Mouse (Mus musculus) embryonic facial prominence, embryonic 14.5 days (tissue): Measurements from ENCODE around the gene Gdf11. TPM values are rescaled to one million over a fixed set of nuclear protein-coding genes. Genes with fewer than 3 reads are reported as not detected.

ENCODE experiments used
- ATAC-seq: fragments of 200-750 bp; cut with Nextera tagmentation; 2 replicates; pipeline ENCODE4 v1.8.0; 2017; ENCODE audit warnings: low read depth, moderate number of reproducible peaks, moderate TSS enrichment
- DNase-seq: peaks from one replicate; pipeline ENCODE4 v3.0.0-alpha.2; 2015; ENCODE audit warnings: low spot score
- H3K27ac ChIP-seq: fragments of 300-500 bp; sonication (generic); replicated peaks from 2 replicates; pipeline ENCODE4 v1.5.1; 2014; ENCODE audit warnings: low read depth, mild to moderate bottlenecking, low read length, moderate library complexity
- H3K27me3 ChIP-seq: fragments of 300-500 bp; sonication (generic); replicated peaks from 2 replicates; pipeline ENCODE4 v1.6.1; 2014; ENCODE audit warnings: low read length; ENCODE audit not compliant: control insufficient read depth, insufficient read depth
- H3K36me3 ChIP-seq: fragments of 300-500 bp; sonication (generic); 2 replicates; pipeline ENCODE4 v1.6.1; 2014; ENCODE audit warnings: low read length, mixed read lengths; ENCODE audit not compliant: control insufficient read depth, insufficient read depth
- H3K4me1 ChIP-seq: fragments of 300-500 bp; sonication (generic); 2 replicates; pipeline ENCODE4 v1.6.1; 2014; ENCODE audit warnings: antibody characterized with exemption, low read length; ENCODE audit not compliant: control insufficient read depth, insufficient read depth
- H3K4me2 ChIP-seq: fragments of 300-500 bp; sonication (generic); 2 replicates; pipeline ENCODE4 v1.6.1; 2014; ENCODE audit warnings: low read depth, mild to moderate bottlenecking, low read length, moderate library complexity, mixed read lengths
- H3K4me3 ChIP-seq: fragments of 300-500 bp; sonication (generic); 2 replicates; pipeline ENCODE4 v1.5.1; 2014; ENCODE audit warnings: low read depth, mild to moderate bottlenecking, low read length
- H3K9ac ChIP-seq: fragments of 300-500 bp; sonication (generic); 2 replicates; pipeline ENCODE4 v1.6.1; 2014; ENCODE audit warnings: low read depth, mild to moderate bottlenecking, low read length, moderate library complexity, mixed read lengths
- H3K9me3 ChIP-seq: fragments of 300-500 bp; sonication (generic); 2 replicates; pipeline ENCODE4 v1.6.1; 2016; ENCODE audit warnings: low read length; ENCODE audit not compliant: control insufficient read depth
- WGBS: fragments of 180-500 bp; shearing (Covaris S2); extraction: QIAGEN DNeasy Blood & Tissue Kit; methylation state at CpG from one replicate; pipeline ENCODE4 v1.1.7; 2014; 5-methylcytosine and 5-hydroxymethylcytosine counted together
- polyA plus RNA-seq: library from polyadenylated mRNA; unstranded; fragments of >200 nt; fragmentation: Nextera tagmentation; extraction: Ambion mirVana; gene quantifications from 2 replicates; pipeline ENCODE4 v1.2.1, GENCODE M21; 2014

Gene Gdf11
- polyA plus RNA-seq, 1 experiment from 2014 or later = 5.0 TPM

DNA sequence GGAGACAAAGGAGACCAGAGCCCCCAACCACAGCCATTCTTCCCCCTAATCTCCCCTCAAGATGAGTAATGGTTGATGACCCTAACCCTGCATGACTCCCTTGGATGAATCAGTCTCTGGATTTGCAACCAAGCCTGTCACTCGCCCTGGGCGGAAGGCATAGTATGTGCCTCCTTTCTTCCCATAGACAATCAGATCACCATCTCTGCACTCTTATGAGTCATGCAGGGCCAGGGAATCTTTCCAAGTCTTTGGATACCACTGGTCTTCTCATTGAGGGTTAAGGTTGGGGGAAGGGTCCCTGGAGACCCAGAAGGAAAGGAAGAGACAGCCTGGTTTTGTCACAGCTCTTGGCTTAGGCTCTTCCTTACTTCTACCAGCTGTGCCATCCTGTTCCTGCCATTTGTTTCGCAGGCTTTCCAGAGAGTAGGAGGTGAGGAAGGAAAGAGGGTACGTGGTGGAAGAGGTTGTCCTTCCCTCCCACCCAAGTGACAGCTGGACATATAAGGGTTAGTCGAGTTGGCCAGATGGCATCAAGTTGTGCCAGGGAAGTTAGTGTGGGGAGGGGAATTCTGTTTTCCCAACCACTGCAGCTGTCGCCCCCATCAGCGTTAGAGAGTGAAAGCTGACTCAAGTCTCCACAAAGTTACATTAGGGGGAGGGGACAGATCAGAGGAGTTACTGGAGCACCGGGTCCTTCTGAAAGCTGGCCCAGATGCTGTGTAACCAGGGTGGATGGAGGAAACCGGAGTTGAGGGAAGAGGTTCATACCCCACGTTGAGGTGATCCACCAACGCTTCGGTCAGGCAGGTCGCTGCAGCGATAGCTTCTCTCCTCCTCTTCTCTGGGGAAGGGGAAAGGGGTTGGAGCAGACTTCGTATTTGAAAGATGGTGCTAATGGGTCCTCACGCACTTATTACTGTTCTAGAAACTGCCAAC is 30.6 kb upstream of the Gdf11 start:
- H3K27ac ChIP-seq = peak overlapping the region; percentile 89
- no peaks in the 10 kb centered on the region for H3K9me3 ChIP-seq
- peak overlapping the region; percentile 77 for H3K4me3 ChIP-seq
- no peak for ATAC-seq
- peaks cover 14% of the 10 kb centered on the region for H3K36me3 ChIP-seq
- peaks cover 26% of the 10 kb centered on the region for H3K4me1 ChIP-seq
- no peaks in the 10 kb centered on the region for H3K27me3 ChIP-seq
- H3K9ac ChIP-seq = peak overlapping the region; percentile 79
- DNase-seq = peak; percentile 76
- 72% methylated on average over 16 of the region's 16 CpGs for WGBS
- H3K4me2 ChIP-seq = peak overlapping the region; percentile 73

DNA sequence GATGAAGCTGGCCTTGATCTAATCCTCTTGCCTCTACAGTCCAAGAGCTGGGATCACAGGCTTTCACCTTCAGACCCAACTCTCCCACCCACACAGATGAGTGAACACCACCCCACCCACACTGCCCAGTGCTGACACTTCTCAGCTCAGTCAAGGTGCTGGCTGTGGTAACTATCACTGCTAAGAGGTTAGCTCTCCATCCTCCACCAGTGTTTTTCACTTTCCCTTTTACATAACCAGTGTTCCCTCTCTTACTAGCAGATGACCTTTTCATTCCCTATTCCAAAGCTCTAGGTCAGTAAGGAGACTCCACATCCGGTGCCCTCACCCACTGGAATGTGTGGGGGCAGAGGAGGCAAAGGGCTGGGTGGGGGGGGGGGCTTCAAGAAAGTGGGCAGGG is 29.7 kb upstream of the Gdf11 start:
- WGBS = 32% methylated on average over 1 of the region's 1 CpGs
- peak overlapping the region; percentile 55; the same call in 1 of the 2 replicates for H3K27ac ChIP-seq
- ATAC-seq = no peak
- H3K36me3 ChIP-seq = peaks cover 23% of the 10 kb centered on the region
- no peaks in the 10 kb centered on the region for H3K27me3 ChIP-seq
- H3K4me1 ChIP-seq = peaks cover 26% of the 10 kb centered on the region
- no peaks in the 10 kb centered on the region for H3K9me3 ChIP-seq
- H3K9ac ChIP-seq = peak overlapping the region; percentile 14; the same call in 1 of the 2 replicates
- DNase-seq = no peak
- H3K4me2 ChIP-seq = no peak overlapping the region
- no peak overlapping the region for H3K4me3 ChIP-seq

DNA sequence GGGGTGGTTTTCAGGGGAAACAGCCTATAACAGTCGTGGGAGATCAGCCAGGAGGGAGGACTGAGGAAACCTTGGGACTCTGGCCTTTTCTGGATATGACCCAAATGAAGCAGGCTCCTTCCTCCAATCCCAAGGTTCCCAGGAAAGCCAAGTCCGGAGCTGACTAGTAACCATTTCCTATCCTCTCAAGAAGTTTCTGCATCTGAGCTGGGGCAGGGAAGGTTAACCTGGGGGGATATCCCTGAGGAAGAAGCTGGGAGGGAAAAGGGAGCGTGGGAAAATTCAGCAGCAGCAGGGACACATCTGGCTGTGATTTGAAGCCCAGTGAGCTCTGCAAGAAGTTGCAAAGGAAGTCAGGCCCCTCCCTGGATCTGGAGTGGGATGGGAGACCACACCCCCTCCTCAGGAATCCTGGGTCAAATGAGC is 29.2 kb upstream of the Gdf11 start:
- Histone ChIP-seq H3K4me3 (no peak overlapping the region), H3K27me3 (no peaks in the 10 kb centered on the region), H3K9ac (no peak overlapping the region), H3K4me2 (no peak overlapping the region; the same call in 1 of the 2 replicates), H3K4me1 (peaks cover 26% of the 10 kb centered on the region), H3K27ac (0 out of 2 replicates have a peak overlapping the region, but pooled peaks have one; percentile 55), H3K36me3 (peaks cover 27% of the 10 kb centered on the region), H3K9me3 (no peaks in the 10 kb centered on the region)
- peak; percentile 70 for DNase-seq
- ATAC-seq = no peak
- WGBS = 32% methylated on average over 3 of the region's 3 CpGs

DNA sequence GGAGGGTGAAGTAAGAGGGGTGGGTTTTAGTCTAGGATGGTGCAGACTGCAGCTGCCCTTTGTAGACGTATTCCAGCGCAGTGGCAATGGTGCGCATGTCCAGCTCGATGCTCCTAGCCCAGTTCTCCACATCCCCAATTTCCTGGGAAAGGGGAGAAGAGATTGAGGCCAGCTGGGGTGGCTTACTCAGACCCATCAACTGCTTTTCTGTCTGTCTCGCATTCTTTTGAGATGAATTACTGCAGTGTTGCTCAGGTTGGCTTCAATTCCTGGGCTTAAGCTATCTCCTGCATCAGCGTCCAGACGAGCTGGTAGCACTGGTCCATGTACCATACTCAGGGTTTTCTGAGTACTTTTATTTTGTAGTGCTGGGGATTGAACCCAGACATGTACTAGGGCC is 28.4 kb upstream of the Gdf11 start:
- H3K36me3 ChIP-seq = peaks cover 32% of the 10 kb centered on the region
- 62% methylated on average over 7 of the region's 7 CpGs for WGBS
- H3K9ac ChIP-seq = no peak overlapping the region
- DNase-seq = no peak
- H3K9me3 ChIP-seq = no peaks in the 10 kb centered on the region
- H3K4me3 ChIP-seq = no peak overlapping the region
- no peak overlapping the region for H3K4me2 ChIP-seq
- peaks cover 26% of the 10 kb centered on the region for H3K4me1 ChIP-seq
- H3K27me3 ChIP-seq = no peaks in the 10 kb centered on the region
- ATAC-seq = no peak
- H3K27ac ChIP-seq = no peak overlapping the region; the same call in 1 of the 2 replicates

DNA sequence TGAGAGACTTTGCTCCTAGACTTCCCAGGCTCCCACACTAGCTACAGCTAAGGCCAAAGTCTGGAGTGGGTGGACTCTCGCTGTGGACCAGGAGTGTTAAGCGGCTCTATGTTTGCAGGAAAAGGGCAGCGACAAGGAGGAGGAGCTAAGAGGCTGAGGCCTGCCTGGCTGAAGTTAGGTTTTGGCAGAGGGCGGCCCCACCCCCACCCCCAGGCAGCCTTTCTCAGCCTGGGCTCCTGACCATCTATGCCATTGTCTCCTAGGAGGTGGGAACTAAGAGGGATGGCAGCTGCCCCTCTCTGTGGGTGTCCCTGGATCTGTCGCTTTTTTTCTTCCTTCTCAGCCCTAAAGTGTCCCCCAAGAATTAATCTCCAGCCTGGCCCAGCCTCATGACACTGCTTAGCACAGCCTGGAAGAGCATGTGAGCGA is 27.7 kb upstream of the Gdf11 start:
- 21% methylated on average over 6 of the region's 6 CpGs for WGBS
- H3K9ac ChIP-seq = no peak overlapping the region
- DNase-seq (no peak), ATAC-seq (no peak)
- H3K9me3 ChIP-seq = no peaks in the 10 kb centered on the region
- H3K36me3 ChIP-seq = peaks cover 40% of the 10 kb centered on the region
- H3K4me3 ChIP-seq = no peak overlapping the region
- H3K4me2 ChIP-seq = no peak overlapping the region
- peaks cover 26% of the 10 kb centered on the region for H3K4me1 ChIP-seq
- H3K27me3 ChIP-seq = no peaks in the 10 kb centered on the region
- peak overlapping the region; percentile 31; the same call in 1 of the 2 replicates for H3K27ac ChIP-seq

DNA sequence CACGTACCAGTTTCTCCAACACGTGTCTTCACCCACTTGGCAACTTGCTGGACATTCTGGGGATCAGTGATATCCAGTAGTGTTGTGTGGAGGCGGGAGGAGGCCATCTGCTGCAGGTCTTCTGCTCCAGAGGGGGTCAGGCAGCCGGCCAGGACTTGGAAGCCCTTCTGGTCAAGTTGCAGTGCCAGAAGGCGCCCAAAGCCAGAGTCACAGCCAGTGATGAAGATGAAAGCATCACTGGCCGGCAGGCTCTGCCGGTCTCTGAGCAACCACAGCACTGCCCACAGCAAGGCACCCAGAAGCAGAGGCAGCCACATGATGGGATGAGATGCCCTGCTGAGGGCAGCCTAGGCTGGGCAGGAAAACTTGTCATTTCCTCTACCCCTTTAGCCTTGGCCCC is 26.7 kb upstream of the Gdf11 start:
- no peak overlapping the region for H3K4me2 ChIP-seq
- H3K27me3 ChIP-seq = no peaks in the 10 kb centered on the region
- no peaks in the 10 kb centered on the region for H3K9me3 ChIP-seq
- 69% methylated on average over 7 of the region's 7 CpGs for WGBS
- H3K36me3 ChIP-seq = peaks cover 49% of the 10 kb centered on the region
- no peak overlapping the region; the same call in 1 of the 2 replicates for H3K27ac ChIP-seq
- DNase-seq (no peak), ATAC-seq (no peak)
- peaks cover 22% of the 10 kb centered on the region for H3K4me1 ChIP-seq
- no peak overlapping the region for H3K4me3 ChIP-seq
- H3K9ac ChIP-seq = peak overlapping the region; percentile 19; the same call in 1 of the 2 replicates

DNA sequence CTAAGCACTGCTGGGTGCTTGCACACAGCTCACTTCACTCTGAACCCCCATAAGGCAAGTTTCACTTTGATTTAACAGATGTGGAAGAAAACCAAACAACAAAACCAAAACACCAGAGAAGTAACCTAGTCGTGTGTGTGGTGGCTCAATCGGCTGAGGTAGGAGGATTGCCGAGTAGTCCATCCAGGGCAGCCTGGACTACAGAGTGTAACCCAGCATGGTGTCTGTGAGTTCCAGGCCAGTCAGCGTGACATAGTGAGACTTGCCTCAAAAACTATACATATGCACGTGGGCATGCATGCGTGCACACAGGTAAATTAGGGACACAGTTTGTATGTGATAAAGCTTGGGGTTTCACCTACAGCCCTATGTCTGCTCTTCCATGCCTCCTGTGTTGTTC is 25.9 kb upstream of the Gdf11 start:
- Histone ChIP-seq H3K9me3 (no peaks in the 10 kb centered on the region), H3K36me3 (peaks cover 56% of the 10 kb centered on the region), H3K27ac (no peak overlapping the region), H3K4me2 (no peak overlapping the region), H3K27me3 (no peaks in the 10 kb centered on the region), H3K4me3 (no peak overlapping the region), H3K4me1 (peaks cover 22% of the 10 kb centered on the region), H3K9ac (no peak overlapping the region)
- DNase-seq (no peak), ATAC-seq (no peak)
- 92% methylated on average over 6 of the region's 6 CpGs for WGBS

DNA sequence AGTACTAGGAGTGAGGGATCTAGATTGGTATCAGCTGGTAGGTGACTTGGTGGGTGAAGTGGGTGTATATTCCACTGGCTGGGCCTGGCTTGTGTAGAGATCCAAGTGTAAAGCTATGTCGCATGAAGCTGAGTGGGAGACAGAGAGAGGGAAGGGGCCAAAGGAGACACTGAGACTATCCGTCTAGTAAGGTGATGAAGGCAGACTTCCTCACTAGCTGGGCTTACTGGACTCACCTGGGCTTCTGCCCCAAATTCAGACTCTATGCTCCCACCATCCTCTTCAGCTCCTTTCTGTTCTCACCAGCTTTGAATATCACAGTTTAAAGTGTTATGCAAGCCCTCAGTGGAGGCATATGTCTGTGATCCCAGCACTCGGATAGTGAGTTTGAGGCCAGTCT is 25.1 kb upstream of the Gdf11 start:
- Histone ChIP-seq H3K4me2 (no peak overlapping the region), H3K4me3 (no peak overlapping the region), H3K9ac (no peak overlapping the region), H3K27me3 (no peaks in the 10 kb centered on the region), H3K4me1 (peaks cover 15% of the 10 kb centered on the region), H3K9me3 (no peaks in the 10 kb centered on the region), H3K27ac (no peak overlapping the region), H3K36me3 (peaks cover 63% of the 10 kb centered on the region)
- no peak for ATAC-seq
- 89% methylated on average over 3 of the region's 3 CpGs for WGBS
- no peak for DNase-seq
